Mouse (Mus musculus): ENCODE data around the gene Trim11.

DNA sequence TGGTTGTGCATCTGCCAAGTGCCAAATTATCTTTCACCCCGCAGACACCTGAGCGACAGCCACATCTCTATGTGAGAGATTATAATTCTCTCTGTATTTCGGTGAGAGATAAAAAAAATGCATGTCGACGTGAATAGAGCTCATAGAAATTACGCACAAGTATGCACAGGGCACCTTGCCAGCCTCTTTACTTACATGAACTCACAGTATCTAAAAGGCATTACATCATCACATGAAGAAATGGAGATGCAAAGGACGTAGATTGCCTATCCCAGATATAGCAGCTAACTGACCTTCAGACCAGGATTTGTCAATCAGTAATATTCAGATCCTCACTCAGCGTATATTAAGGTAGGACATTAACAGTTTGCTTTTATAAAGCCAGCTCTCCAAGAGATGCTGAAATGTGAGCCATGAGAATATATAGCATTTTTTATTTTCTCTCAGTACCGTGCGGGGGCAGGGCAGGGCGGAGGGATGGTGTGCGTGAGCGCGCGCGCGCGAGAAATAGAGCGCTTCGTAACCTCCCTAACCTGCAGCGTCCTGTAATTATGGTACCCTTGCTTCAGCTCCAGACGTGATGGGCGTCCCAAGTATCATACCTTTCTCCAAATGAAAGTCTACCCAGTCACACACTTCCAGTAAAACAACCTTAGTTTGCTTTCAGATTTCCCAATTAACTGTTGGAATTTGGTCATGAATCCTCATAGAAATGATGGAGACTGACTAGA, 29.9 kb upstream of the Trim11 start:
- TF ChIP-seq CTCF (IDR thresholded peaks at IDR 0.05) (no peak), POLR2A (IDR thresholded peaks at IDR 0.05; ENCODE audit: insufficient read depth, low read depth, low read length) (no peak)

Measured in heart, adult 2 months (tissue).